Mouse (Mus musculus) heart, postnatal 14 days (tissue): ENCODE measurements around the gene 4930438A08Rik. TPM values are rescaled to one million over a fixed set of nuclear protein-coding genes. Genes with fewer than 3 reads are reported as not detected.
"Not testable (repeated sequence)": the region's sequence is repeated elsewhere in the genome, so short reads cannot be mapped to it uniquely, and the experiment has no call there.

Source experiments
- DNase-seq, 2 experiments: peaks; one replicate each; pipeline ENCODE4 v3.0.0; 2021 to 2022
- intact Hi-C: fragments of 180-260 bp; cut with DNase I; formaldehyde crosslinking; loops from one replicate; pipeline ENCODE4 v1.15.1; 2025
- total RNA-seq, 2 experiments: library from RNA; stranded (reverse); gene quantifications; 2 replicates each; pipeline ENCODE4 v1.2.3; 2021

The 4930438A08Rik gene
- total RNA-seq, 2 experiments from 2014 or later = not detected

DNA sequence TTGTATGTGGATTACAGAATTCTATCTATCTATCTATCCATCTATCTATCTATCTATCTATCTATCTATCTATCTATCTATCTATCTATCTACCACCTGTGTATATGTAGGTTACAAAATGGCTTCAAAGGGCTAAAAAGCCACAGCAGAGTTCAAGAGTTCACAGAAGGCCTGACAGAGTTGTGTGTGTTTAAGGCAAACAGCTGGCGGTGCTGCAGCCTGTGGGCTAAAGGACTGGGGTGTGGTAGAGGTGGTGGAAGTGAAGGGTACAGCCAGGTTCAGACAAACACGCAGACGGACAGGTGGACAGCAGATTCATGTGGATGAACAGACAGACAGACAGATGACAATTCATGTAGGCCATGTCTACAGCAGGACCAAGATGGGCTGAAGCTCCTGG is 6.3 kb upstream of the 4930438A08Rik start:
- intact Hi-C loops = no loop called here

DNA sequence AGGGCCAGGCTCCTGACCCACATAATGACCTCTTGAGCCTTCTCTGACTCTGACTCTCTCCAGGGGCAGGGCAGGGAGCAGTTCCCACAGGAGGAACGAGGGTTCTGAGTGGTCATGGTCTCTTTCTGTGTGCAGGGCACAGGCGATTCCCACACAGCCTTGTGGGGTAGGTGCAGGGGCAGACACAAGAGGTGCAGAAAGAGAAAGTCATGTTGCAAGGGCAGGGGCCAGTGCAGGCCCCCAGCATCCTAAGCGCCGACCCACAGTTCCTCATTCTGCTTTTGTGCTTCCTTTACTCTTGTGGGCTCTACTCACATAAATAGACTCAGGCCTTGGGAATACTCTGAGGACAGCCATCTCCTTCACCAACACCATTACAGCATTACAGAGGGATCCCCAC is 1.2 kb downstream of the 4930438A08Rik start:
- intact Hi-C loops = no loop called here
- DNase-seq = no peak

More for the DNA sequence above, 6.3 kb upstream of the 4930438A08Rik start:
- no peak for DNase-seq

DNA sequence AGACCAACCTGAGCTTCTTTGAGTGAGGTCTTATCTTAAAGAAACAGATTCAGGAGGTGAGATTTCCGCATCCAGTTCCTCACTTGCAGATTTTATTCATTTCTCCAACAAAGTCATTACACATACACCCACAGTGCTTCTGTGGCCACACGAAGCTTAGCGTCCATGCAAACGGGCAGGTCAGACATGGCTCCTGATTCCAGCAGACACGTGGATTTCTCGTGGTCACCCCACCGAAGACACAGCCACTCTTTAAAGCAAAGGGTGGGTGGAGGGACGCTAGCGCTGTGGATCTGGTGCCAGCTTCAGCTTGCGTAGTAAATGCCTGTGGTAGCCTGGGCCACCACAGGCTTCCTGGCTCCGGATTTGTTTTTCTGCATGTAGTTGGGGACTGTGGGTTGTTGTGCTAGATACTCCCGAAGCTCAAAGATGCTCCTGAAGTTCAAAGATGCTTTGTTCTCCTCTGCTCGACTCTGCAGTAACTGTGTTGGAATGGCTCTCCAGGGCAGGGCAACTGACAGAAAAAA is 7.4 kb downstream of the 4930438A08Rik start:
- no peak for DNase-seq
- intact Hi-C loops = no loop called here

DNA sequence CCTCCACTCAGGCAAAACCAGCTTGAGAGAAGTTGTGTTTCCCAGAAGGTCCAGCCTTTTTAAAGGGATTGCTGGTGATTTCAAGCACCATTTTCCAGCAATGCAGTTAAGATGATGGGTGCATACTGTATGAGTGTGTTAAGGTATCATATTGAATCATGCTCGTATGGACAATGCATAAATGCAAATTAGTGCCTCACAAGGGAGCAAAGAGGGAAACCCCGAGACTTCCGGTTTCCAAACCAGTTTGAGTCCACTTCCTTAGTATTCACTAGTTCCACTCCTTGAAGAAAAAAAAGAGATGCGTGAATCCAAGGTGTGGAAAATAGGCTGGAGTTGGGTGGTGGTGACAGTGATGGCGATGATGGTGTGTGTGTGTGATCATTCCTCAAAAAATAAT is 7.9 kb downstream of the 4930438A08Rik start:
- intact Hi-C loops = no loop called here
- no peak for DNase-seq

DNA sequence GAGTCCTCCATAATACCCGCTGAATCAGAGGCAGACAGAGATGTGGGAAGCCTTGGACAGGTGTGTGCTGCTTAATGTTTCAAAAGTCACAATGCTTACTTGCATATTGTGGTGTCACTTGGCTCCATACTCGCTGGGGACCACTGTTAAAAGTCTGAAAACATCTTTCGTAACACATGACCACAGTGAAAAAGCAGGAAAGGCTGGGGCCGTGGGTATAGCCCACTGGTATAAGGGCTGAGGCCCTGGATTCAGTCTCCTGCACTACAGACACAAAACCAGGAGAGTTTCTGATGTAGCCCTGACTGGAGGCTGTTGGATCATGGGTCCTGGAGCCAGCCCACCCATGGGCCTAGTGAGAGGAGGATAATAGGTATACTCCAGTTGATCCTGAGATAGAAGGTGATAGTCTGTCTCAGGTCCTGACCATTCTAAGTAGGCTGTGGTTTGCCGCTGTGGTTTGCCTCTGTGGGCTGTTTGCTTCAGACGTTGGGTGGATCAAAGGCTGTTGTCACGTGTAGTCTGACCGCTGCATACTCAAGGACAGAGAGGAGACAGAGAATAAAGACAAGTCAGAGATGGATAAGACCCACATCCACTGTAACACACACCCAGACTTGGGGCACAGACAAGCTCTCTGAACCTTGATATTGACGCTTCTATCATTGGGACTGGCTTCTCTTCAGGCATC is 15.5 kb downstream of the 4930438A08Rik start:
- no peak for DNase-seq
- intact Hi-C loops = no loop called here

DNA sequence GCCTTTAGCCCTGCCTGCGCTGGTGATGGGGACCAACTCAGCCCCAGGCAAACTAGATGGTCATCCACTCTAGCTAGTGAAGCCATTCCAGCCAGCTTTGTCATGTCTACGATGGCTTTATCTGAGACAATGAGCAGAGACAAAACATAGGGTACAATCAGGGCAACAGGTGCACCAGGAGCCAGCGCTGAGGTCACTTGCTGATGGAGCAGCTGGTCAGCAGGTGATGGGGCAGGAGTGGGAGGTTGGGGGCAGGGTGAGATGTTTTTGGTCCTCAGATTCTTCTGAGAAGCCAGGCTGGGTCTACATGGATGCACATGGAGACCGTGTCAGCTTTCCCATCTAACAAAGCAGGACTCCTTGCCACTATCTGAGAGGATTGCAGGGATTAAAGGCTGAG is 16.2 kb downstream of the 4930438A08Rik start:
- intact Hi-C loops = no loop called here
- DNase-seq = no peak

DNA sequence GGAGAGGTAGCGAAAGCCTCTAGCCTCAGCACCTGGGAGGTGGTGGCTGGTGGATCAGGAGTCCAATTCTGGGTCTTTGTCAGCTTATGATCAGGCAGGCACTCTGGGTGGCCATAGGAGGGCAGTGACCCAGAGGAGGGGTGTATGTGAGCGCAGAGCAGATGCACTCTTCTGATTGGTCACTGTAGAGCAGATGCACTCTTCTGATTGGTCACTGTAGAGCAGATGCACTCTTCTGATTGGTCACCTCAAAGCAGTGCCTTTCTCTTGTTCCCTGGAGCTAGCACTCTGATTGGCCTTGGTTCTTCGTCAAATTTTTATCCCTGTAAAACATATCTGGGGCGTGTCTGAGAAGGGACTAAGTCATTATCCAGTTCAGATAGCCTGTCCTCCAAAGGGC is 18.2 kb downstream of the 4930438A08Rik start:
- DNase-seq = no peak
- intact Hi-C loops = no loop called here

DNA sequence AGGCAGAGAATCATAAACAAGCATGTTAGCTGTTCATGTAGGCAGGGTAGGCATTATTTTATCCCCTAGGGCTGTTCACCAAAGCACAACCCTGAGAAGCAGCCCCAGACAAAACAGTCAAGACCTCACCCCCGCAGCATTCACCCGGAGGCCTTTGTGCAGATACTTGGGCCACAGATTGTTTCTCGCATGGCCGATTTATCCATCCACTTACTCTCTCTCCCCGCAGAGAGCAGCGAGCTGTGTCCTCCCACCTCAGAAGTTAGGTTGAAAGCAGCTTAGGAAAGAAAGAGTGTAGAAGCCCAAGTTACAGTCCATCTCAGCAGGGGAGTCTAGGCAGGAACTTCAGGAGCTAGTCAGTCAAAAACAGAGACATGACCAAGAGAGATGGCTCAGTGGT is 22.8 kb downstream of the 4930438A08Rik start:
- intact Hi-C loops = no loop called here
- DNase-seq = no peak

DNA sequence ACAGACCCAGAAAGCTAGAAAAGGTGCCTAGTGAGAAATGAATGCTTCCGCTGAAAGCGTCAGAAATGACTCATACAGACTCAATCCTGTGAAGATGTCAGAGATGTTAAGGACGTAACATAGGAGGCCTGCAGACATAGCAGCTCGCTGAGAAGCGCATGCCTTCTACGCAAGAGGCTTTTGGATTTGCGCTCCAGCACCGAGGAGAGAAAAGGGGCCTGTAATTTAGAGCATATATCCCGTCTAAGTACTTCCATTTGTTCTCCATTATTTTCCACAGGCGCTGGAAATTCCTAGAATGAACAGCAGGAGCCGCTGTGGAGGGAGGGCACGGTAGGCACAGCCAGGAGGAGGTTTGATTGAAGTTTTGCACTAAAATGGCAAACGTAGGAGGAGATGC is 26.5 kb downstream of the 4930438A08Rik start:
- peak; percentile 64 to 82 for DNase-seq
- intact Hi-C loops = loop anchor here (5.0 to 10.0 kb wide), 4 partner anchors 101 to 336 kb away; partner anchors contain the start of gene Olfr332

DNA sequence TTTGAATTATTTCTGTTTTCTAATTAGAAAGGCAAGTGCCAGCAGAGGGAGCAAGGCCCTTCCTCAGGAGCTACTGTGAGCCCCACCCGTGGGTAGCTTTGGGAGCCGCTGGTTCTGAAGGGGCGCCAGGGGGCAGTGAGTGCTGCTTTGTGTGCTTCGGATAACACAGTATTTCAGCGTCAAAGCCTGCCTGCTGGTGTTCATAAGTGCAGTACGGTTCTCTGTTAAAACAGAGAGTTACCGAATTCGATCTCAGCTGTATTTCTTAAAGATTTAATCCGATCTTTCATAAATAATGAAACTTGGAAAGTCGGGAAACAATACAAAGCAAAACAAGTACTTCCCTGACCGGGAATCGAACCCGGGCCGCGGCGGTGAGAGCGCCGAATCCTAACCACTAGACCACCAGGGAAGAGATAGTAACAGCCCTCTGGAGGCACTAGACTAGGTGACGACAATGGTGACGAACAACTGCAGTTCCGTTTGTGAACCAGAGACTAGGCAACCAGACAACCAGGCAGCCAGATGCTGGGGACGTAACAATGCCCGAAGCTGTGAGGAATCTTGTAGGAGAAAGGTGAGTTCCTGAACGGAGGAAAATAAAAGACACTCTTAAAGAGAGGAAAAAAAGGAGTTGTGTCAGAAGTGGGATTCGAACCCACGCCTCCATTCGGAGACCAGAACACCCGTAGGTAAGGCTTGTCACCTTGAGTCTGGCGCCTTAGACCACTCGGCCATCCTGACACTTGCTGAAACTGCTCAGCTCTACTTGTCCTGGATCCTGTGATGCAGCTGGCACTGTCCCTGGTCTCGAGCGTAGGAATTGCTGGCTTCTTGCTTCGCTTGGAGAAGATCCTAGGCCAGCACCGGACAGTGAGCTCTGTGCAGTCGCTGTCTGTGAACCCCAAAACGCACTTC is 27.5 kb downstream of the 4930438A08Rik start:
- intact Hi-C loops = loop anchor here (5.0 to 10.0 kb wide), 4 partner anchors 100 to 335 kb away; partner anchors contain the start of gene Olfr332
- DNase-seq = peak; percentile 96 to 97

DNA sequence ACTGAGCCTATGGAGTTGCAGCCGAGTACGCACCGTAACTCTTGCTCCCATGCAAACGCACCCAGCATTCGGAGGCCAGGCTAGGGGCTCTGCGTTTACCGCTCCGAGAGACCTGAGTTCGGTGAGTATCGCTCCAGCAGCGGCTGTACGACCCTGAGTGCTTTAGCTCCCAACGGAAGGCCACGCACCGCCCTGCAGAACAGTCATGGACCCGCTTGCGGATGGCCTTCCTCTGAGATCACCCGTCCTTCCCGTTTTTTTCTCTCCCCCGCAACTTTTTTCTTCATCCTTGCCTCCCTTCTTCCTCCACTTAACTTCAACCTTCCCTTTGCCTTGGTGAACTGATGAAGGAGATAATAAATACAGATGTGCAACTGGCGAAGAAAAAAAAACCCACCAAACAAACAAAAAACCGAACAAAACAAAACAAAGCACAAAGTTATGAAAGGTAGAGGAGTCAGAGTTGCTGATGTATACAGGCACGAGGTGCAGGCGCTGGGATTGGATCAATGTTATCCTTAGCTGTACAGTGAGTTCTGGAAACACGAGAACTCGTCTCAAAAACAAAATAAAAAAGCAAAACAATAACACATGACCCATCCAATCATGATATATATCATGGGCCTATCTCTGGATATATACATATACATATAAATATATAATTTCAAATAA is 28.3 kb downstream of the 4930438A08Rik start:
- DNase-seq = no peak
- intact Hi-C loops = loop anchor here (5.0 to 10.0 kb wide), 4 partner anchors 99 to 334 kb away; partner anchors contain the start of gene Olfr332

DNA sequence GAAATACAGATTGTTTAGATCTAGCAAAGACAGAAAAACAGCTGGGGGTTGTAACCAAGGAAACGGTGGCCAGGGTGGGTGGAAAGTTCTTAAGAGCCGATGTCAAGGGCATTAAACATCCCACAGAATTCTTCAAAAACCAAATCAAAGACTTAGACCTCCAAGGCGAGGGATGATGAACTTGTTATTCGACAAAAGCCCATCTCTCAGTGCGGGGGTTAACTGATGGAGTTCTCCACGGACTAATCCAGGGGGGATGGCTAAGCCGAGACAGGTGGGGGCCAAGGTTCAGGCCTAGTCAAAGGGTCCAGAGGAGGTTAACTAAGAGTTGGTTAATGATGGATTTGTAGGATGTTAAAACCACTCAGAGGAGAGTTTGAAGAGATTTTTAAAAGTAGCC is 29.0 kb downstream of the 4930438A08Rik start:
- no peak for DNase-seq
- intact Hi-C loops = loop anchor here (5.0 to 10.0 kb wide), 4 partner anchors 99 to 334 kb away; partner anchors contain the start of gene Olfr332

DNA sequence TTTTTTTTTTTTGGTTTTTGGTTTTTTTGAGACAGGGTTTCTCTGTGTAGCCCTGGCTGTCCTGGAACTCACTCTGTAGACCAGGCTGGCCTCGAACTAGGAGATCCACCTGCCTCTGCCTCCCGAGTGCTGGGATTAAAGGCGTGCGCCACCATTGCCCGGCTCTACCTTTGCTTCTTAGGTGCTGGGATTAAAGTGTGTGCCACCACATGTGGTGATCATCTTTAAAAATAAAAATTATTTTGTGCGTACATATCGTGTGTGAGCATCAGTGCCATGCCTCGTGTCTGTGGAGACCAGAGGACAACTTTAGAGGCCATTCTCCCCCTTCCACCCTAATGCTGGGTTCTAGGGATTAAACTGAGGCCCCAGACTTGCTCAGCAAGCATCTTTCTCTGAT is 30.7 kb downstream of the 4930438A08Rik start:
- DNase-seq = not testable (repeated sequence)
- intact Hi-C loops = loop anchor here (10.0 kb wide), 1 partner anchor 190 kb away; the partner anchor contains the start of gene Olfr332

DNA sequence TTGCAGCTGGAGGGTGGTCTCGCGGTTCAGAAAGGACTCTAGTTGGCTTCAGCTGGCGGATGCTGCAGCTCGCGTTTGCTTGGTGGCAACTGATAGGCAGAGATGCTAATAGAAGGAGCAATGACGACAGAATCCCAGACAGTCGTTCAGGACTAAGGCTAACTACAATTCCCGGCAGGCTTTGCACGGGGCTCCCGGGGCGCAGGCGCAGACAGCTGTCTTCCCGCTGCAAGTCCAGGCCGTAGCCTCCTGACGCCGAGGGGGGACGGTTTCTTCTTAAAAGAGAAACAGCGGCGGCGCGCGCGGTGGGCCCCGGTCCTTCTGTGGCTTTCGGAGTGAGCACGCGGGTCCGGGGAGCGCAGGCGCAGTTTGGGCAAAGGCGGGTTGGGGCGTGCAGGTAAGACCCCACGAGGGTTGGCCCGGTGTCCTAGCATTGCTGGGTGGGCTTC is 32.3 kb downstream of the 4930438A08Rik start, which contains the start of gene Zfp692:
Gene Zfp692, plus strand, starts transcription at position 210 of the 449 bp plus-strand sequence.
- peak; percentile 93 to 94 for DNase-seq

DNA sequence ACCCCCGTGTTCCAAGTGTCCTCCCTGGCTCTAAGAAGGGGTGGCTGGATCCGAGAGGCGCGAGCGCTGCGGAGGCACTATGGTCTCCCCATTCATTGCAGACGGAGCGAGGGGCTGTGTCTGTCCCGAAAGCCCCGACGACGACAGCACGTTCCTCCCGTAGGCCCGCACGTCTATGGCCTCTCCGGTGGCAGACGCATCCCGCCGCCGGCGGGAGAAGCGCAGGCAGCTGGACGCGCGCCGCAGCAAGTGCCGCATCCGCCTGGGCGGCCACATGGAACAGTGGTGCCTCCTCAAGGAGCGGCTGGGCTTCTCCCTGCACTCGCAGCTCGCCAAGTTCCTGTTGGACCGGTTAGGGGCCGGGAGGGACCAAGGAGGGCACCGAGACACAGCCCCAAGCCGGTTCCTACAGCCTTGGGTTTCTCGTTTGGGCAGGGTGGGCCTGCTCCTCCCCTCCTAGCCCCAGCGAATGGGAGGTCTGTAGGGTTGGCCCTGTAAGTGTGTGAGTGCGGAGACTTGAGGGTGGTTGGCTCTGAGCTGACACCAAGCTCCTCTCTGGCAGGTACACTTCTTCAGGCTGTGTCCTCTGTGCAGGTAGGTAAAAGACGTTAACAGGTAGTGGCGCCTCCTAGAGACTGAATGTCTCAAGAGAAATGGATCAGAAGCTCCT is 32.9 kb downstream of the 4930438A08Rik start:
- peak; percentile 56 to 67 for DNase-seq
- intact Hi-C loops = loop anchor here (2.0 to 10.0 kb wide), 2 partner anchors 15 to 187 kb away; partner anchors contain the start of gene Olfr332

More for the DNA sequence above, 32.3 kb downstream of the 4930438A08Rik start, which contains the start of gene Zfp692:
- intact Hi-C loops = loop anchor here (2.0 to 10.0 kb wide), 2 partner anchors 16 to 188 kb away; partner anchors contain the start of gene Olfr332

DNA sequence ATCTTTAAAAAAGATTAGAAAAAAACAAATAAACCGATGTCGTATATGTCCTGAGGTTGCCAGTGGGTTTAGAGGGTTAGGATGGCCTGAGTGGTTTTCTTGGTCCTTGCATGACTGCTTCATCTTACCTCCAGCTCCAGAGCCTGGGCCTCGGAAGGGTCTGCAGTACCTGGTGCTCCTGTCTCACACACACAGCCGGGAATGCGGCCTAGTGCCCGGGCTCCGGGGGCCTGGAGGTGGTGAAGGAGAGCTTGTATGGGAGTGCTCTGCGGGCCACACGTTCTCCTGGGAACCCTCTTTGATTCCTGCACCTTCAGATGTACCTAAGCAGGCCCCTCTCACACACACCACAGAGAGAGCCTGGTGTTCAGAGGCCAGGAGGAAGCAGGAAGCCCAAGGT is 34.1 kb downstream of the 4930438A08Rik start:
- intact Hi-C loops = loop anchor here (10.0 kb wide), 1 partner anchor 186 kb away; the partner anchor contains the start of gene Olfr332
- no peak for DNase-seq

DNA sequence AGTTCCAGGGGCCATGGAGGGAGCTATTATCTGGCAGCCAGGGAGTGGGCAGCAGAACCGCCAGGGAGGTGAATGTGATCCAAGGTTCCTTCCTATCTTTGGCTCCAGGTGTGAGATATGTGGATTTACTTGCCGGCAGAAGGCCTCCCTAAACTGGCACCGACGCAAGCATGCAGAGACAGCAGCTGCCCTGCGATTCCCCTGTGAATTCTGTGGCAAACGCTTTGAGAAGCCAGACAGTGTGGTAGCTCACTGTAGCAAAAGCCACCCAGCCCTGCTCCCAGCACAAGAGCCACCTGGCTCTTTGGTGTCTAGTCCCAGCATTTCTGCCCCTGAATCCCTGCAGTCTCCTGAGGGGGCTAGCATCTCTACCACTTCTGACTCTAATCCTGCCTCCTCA is 39.5 kb downstream of the 4930438A08Rik start:
- intact Hi-C loops = no loop called here
- DNase-seq = no peak

DNA sequence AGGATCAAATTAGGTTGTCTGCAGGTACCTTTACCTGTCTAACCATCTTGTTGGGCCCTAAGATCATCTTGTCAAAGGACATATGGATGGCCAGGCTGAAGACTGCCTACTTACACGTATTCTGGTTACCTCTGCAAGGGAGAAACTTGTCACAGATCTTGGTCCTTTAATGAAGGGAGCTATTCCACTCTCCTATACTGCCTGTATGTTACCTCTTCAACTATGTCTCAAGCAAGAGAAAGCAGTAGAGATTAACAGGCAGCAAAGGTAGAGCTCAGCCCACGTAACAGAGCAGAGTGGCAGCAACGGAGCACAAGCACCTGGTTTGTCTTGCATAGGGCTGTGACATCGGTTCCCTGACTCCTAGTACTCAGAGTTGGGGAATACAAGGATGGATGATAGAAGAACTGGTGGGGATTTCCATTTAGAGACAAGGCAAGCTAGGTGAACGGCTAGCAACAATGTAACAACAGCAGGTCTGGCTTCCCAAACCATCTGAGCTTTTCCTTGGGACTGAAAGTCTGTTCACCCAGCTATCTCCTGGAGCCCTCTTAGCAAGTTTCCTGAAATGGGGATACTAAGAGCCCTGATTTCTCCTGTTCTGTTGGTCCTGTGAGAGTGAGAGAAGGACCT is 41.1 kb downstream of the 4930438A08Rik start:
- intact Hi-C loops = no loop called here
- DNase-seq = no peak

DNA sequence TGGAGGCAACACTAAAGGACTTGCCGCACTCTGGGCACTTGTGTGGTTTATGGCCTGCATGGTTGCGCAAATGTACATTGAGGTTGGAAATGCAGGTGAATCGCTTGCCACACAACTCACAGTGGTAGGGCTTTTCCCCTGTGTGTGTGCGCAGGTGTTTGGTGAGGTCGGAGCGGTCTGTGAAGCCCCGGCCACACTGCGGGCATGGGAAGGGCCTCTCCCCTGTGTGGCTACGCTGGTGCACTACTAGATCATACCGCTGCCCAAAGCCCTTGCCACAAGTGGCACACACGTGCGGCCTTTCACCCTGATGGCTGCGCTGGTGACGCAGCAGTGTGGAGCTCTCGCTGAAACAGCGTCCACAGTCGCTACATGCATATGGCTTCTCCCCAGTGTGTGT is 41.7 kb downstream of the 4930438A08Rik start:
- intact Hi-C loops = no loop called here

More for the DNA sequence above, 41.7 kb downstream of the 4930438A08Rik start:
- no peak for DNase-seq
